Mouse (Mus musculus): Measurements from ENCODE around the gene Csmd2. TPM values are rescaled to one million over a fixed set of nuclear protein-coding genes. Genes with fewer than 3 reads are reported as not detected.

The Csmd2 gene
- total RNA-seq, 1 experiment from 2014 or later = 2.2 TPM

Other genes with a start within 250 kb of the Csmd2 start
- not detected in 2 replicates for gene CK137956, start 16.9 kb upstream of the Csmd2 start, total RNA-seq (2021)